Mouse (Mus musculus) limb, embryonic 13.5 days (tissue): ENCODE data around the gene Arhgap24. TPM values are rescaled to one million over a fixed set of nuclear protein-coding genes. Genes with fewer than 3 reads are reported as not detected.

Experiments used
- ATAC-seq: fragments of 200-750 bp; cut with Nextera tagmentation; 2 replicates; pipeline ENCODE4 v1.8.0; 2017; ENCODE audit warnings: low read depth, moderate number of reproducible peaks, moderate TSS enrichment; ENCODE audit not compliant: low FRiP score
- H3K27ac ChIP-seq: fragments of 300-500 bp; sonication (generic); 2 replicates; pipeline ENCODE4 v1.5.1; 2015; ENCODE audit warnings: inconsistent platforms, mild to moderate bottlenecking, moderate library complexity
- H3K27me3 ChIP-seq: fragments of 300-500 bp; sonication (generic); 2 replicates; pipeline ENCODE4 v1.6.1; 2015; ENCODE audit warnings: mild to moderate bottlenecking, inconsistent platforms
- H3K36me3 ChIP-seq: fragments of 300-500 bp; sonication (generic); 2 replicates; pipeline ENCODE4 v1.6.1; 2015; ENCODE audit warnings: inconsistent platforms, mild to moderate bottlenecking, moderate library complexity
- H3K4me1 ChIP-seq: fragments of 300-500 bp; sonication (generic); 2 replicates; pipeline ENCODE4 v1.6.1; 2015; ENCODE audit warnings: inconsistent platforms
- H3K4me2 ChIP-seq: fragments of 300-500 bp; sonication (generic); replicated peaks from 2 replicates; pipeline ENCODE4 v1.6.1; 2015; ENCODE audit warnings: inconsistent platforms, mild to moderate bottlenecking, moderate library complexity
- H3K4me3 ChIP-seq: fragments of 300-500 bp; sonication (generic); 2 replicates; pipeline ENCODE4 v1.5.1; 2015; ENCODE audit warnings: moderate library complexity, mild to moderate bottlenecking, inconsistent platforms
- H3K9ac ChIP-seq: fragments of 300-500 bp; sonication (generic); 2 replicates; pipeline ENCODE4 v1.6.1; 2015; ENCODE audit warnings: mild to moderate bottlenecking, inconsistent platforms
- H3K9me3 ChIP-seq: fragments of 300-500 bp; sonication (generic); 2 replicates; pipeline ENCODE4 v1.6.1; 2016; ENCODE audit warnings: inconsistent platforms
- WGBS: fragments of 180-500 bp; shearing (Covaris S2); methylation state at CpG from one replicate; pipeline ENCODE4 v1.1.7; 2015; 5-methylcytosine and 5-hydroxymethylcytosine counted together
- polyA plus RNA-seq: library from polyadenylated mRNA; unstranded; fragments of >200 nt; fragmentation: Nextera tagmentation; extraction: Ambion mirVana; gene quantifications from 2 replicates; pipeline ENCODE4 v1.2.1, GENCODE M21; 2015

Gene Arhgap24
- polyA plus RNA-seq, 1 experiment from 2014 or later = 21.6 TPM

DNA sequence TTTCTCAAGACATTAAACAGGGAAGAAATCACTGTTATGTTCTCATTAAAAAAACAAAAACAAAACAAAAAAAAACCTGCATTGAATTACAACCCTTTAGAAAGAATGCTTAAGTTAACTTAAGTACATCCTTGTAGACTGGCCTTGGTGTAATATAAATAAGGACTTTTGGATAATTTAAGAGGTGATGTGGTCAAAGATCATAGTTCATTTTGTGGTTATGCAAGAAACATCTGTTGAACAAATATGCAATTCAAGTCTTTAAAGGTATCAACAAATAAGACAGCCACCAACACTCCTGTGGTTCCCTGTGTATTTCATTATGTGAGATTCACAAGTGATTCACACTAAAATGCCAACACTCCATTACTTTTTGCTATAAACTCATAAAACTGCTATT is 247.3 kb downstream of the Arhgap24 start:
- no peak overlapping the region for H3K9ac ChIP-seq
- 0 out of 2 replicates have a peak, but pooled peaks cover 3% of the 10 kb centered on the region for H3K9me3 ChIP-seq
- H3K36me3 ChIP-seq = no peaks in the 10 kb centered on the region
- no peak overlapping the region for H3K4me3 ChIP-seq
- peaks cover 35% of the 10 kb centered on the region for H3K4me1 ChIP-seq
- no peak overlapping the region for H3K4me2 ChIP-seq
- no peak for ATAC-seq
- H3K27me3 ChIP-seq = no peaks in the 10 kb centered on the region
- H3K27ac ChIP-seq = no peak overlapping the region

DNA sequence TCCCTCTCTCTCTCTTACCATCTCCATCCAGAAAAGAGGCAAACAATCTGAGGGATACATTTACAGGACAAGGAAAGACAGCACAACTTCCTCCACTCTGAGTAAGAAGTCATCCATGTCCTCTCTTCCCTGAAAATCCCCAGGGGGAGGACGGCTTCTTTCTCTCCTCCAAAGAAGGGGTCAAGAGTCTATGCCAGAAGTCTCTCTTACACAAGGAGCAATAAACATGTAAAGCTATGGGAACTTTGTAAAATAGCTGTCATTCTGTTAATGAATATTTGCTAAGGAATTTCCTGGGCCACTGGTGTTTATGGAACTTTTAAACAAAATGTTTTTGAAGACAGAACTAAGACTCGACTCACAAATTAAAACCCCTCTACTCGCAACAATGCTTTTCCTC is 248.3 kb downstream of the Arhgap24 start:
- H3K27me3 ChIP-seq = no peaks in the 10 kb centered on the region
- ATAC-seq = no peak
- peaks cover 29% of the 10 kb centered on the region for H3K4me1 ChIP-seq
- H3K4me2 ChIP-seq = no peak overlapping the region
- 0 out of 2 replicates have a peak, but pooled peaks cover 3% of the 10 kb centered on the region for H3K9me3 ChIP-seq
- WGBS = 52% methylated on average over 3 of the region's 3 CpGs
- no peak overlapping the region for H3K27ac ChIP-seq
- H3K4me3 ChIP-seq = no peak overlapping the region
- no peak overlapping the region for H3K9ac ChIP-seq
- no peaks in the 10 kb centered on the region for H3K36me3 ChIP-seq

DNA sequence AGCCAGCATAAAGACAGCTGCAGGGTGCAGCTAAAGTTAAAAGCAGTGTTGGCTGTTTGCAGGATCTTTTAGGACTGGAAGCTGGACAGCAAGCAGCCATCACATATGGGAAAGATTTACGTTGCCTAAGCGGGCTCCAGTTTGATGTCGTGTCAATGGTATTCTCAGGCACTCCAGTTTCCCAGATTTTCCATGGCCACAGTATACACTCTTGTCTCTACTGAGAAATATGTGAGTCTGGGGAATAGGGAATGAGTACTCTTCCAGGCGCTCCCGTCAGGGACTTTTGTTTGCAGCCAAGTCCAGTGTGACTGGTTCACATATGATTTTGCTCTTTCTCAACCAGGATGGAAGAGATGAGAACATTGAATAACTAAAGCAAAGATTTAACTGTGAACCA is 254.9 kb downstream of the Arhgap24 start:
- H3K4me2 ChIP-seq = peak overlapping the region; percentile 27
- no peaks in the 10 kb centered on the region for H3K27me3 ChIP-seq
- no peak overlapping the region for H3K9ac ChIP-seq
- peak; percentile 93 for ATAC-seq
- 26% methylated on average over 5 of the region's 5 CpGs for WGBS
- peaks cover 23% of the 10 kb centered on the region for H3K4me1 ChIP-seq
- no peaks in the 10 kb centered on the region for H3K36me3 ChIP-seq
- no peaks in the 10 kb centered on the region for H3K9me3 ChIP-seq
- no peak overlapping the region for H3K4me3 ChIP-seq
- H3K27ac ChIP-seq = peak overlapping the region; percentile 49; the same call in 1 of the 2 replicates

DNA sequence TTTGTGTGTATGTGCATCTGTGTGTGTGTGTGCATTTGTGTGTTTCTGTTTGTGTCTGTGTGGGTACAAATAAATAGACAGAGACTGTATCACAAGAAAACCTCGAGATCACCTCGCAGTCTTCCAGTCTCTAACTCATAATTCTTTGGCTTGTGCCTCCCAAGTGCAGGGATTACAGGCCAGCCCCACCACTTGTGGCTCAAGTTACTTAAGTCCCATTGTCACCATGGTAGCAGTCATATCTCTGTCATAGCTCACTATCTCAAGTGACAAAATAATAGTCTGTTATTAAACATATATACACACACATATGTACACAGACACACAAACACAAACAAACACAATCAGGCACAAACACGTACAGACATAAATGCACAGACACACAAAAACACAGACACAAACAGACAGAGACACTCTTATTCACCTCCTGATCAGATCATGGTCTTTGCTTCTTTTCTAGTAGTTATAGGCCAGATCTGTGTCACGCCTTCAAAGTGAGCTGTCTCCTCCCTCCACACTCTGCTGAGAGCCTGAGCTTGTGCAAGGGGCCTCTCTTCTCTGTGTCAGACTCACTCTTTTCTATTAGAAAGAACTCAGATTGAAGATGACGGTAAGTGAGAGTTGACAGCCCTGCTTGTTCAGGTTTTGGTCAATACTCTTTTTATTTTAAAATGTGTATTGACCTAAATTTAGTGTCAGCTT is 261.5 kb downstream of the Arhgap24 start:
- H3K27me3 ChIP-seq = peaks cover 5% of the 10 kb centered on the region; the same call in 1 of the 2 replicates
- no peak overlapping the region for H3K4me2 ChIP-seq
- 59% methylated on average over 5 of the region's 5 CpGs for WGBS
- no peaks in the 10 kb centered on the region for H3K36me3 ChIP-seq
- H3K9me3 ChIP-seq = no peaks in the 10 kb centered on the region
- peaks cover 25% of the 10 kb centered on the region for H3K4me1 ChIP-seq
- H3K4me3 ChIP-seq = no peak overlapping the region
- no peak overlapping the region for H3K27ac ChIP-seq
- no peak for ATAC-seq
- H3K9ac ChIP-seq = no peak overlapping the region

DNA sequence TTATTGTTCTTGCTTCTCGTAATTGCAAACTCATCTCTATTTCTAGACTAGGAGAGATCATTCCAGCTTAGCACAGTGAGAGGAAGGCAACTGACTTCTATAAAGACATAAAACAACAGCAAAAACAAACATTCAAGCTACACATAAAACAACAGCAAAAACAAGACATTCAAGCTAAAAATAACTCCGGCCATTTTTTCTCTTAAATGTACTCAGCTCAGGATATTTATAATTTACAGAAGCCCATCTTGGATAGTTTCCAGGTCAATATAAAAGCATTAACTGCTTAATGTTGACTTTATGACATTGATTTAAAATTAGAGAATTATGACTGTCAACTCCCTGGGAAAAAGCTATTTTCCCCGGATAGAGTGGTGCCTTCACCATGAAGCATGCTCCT is 262.2 kb downstream of the Arhgap24 start:
- Histone ChIP-seq H3K9ac (no peak overlapping the region), H3K36me3 (no peaks in the 10 kb centered on the region), H3K4me2 (no peak overlapping the region), H3K4me1 (peaks cover 24% of the 10 kb centered on the region), H3K4me3 (no peak overlapping the region), H3K27ac (no peak overlapping the region), H3K27me3 (peaks cover 12% of the 10 kb centered on the region; the same call in 1 of the 2 replicates), H3K9me3 (no peaks in the 10 kb centered on the region)
- ATAC-seq = no peak
- 62% methylated on average over 3 of the region's 3 CpGs for WGBS

DNA sequence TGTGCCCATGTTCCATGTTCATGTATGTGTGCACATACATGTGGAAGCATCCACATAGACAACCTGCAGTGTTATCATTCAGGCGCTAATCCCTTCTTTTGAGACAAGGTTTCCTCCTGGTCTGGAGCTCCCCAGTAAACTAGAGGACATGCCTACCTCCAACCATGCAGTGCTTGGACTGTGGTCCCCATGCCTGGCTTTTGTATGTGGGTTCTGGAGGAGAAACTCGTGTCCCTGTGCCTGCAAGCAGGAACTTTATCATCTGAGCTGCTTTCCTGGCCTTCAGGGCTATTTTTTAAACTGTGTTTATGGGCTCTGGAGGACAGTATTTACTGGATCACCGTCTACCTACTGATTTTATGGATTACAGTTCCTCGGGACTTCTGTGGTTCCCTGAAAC is 262.9 kb downstream of the Arhgap24 start:
- peak overlapping the region; percentile 6; the same call in 1 of the 2 replicates for H3K27ac ChIP-seq
- H3K4me3 ChIP-seq = no peak overlapping the region
- ATAC-seq = 0 out of 2 replicates have a peak, but pooled peaks have one; percentile 24
- H3K9me3 ChIP-seq = no peaks in the 10 kb centered on the region
- H3K4me2 ChIP-seq = no peak overlapping the region; the same call in 1 of the 2 replicates
- peaks cover 21% of the 10 kb centered on the region for H3K4me1 ChIP-seq
- WGBS = 40% methylated on average over 4 of the region's 4 CpGs
- peaks cover 14% of the 10 kb centered on the region; the same call in 1 of the 2 replicates for H3K27me3 ChIP-seq
- H3K9ac ChIP-seq = no peak overlapping the region
- no peaks in the 10 kb centered on the region for H3K36me3 ChIP-seq

DNA sequence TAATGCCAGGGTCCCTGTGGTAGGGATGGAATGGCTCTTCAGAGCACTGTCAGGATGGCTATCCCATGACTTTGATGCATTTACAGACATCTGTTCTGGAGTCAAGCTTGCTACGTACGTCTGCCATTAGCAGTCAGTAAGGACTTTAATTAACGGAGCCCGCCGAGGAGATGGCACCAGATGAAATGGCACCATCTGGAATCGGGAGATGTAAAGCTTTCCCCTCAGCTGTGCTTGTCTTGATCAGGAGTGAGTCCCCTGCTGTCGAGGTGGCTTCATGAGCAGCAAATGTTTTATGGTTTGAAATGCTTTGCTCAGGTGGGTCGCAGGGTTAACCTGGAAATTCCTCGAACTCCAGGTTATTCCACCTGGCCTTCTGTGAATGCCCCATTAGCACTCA is 267.0 kb downstream of the Arhgap24 start:
- Histone ChIP-seq H3K27ac (no peak overlapping the region), H3K9ac (no peak overlapping the region), H3K4me1 (peaks cover 33% of the 10 kb centered on the region), H3K9me3 (no peaks in the 10 kb centered on the region), H3K4me3 (no peak overlapping the region), H3K27me3 (peaks cover 18% of the 10 kb centered on the region; the same call in 1 of the 2 replicates), H3K4me2 (no peak overlapping the region), H3K36me3 (no peaks in the 10 kb centered on the region)
- ATAC-seq = no peak
- 45% methylated on average over 9 of the region's 9 CpGs for WGBS

DNA sequence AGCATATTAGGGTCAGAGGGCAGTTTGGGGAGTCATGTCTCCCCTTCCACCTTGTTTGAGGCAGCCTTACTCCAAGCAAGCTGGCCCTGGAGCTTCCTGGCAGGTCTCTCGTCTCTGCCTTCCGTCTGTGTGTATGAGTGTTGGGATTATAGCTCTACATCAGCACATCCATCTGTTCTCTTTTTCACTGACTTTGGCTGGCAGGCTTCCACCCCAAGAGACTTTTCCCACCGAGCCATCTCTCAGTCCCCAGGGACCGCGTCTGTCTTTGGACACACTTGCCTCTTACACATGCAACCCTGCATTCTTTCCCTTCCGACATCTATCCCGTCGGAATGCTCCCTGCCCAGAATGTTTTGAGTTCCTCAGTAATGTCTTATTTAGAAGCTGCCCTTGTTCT is 267.8 kb downstream of the Arhgap24 start:
- Histone ChIP-seq H3K36me3 (no peaks in the 10 kb centered on the region), H3K9me3 (no peaks in the 10 kb centered on the region), H3K4me2 (no peak overlapping the region), H3K9ac (no peak overlapping the region), H3K4me1 (peaks cover 25% of the 10 kb centered on the region), H3K27ac (no peak overlapping the region), H3K4me3 (no peak overlapping the region), H3K27me3 (peaks cover 18% of the 10 kb centered on the region; the same call in 1 of the 2 replicates)
- ATAC-seq = no peak
- 58% methylated on average over 8 of the region's 8 CpGs for WGBS

DNA sequence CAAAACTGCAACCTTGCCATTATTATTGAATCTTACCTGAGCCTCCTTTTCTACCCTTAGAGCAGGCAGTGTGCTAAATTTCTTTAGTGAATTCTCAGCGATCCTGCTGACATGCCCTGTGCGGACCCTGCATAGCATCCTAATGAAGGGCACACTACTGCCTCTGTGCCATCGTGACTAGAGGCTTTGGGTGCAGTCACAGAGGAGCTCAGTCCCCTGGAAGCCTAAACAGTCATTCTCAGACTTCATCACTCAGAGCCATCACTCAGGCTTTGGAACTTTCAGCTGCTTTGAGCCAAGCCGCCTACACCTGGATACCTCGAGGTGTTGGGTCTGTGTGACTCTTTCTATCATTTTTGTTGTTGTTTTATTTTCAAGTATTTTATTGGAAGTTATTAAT is 269.5 kb downstream of the Arhgap24 start:
- H3K4me2 ChIP-seq = peak overlapping the region; percentile 33
- no peak for ATAC-seq
- WGBS = 53% methylated on average over 5 of the region's 5 CpGs

DNA sequence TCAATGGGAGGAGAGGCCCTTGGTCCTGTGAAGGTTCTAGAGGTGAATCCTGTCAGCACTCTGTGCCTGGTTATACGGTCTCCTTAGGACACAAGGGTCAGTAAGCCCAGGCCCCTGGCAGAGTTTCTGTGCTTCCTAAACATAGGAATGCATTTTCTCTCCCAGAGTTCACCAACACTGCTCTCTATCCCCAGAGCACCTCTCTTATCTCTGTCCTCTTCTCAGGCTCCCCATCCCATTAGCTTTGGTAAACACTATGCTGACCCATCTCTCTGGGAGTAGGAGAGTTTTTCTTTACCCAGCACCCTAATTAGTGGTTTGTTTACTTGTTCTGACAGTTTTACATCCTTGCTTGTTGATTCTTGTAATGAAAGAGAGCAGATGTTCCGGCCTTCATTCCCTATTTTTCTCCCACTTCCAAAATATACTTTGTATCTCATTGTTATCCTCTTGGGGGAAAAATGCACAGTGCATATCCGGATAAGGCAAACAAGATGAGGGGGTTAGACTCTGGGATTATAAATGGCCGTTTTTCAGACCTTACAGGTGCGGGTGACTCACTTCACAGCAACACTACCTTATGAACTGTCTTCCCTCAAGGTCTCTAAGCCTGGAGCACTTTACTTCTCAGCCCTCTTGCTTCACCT is 270.6 kb downstream of the Arhgap24 start:
- no peak overlapping the region for H3K9ac ChIP-seq
- H3K36me3 ChIP-seq = no peaks in the 10 kb centered on the region
- peaks cover 18% of the 10 kb centered on the region; the same call in 1 of the 2 replicates for H3K27me3 ChIP-seq
- peaks cover 16% of the 10 kb centered on the region for H3K4me1 ChIP-seq
- H3K9me3 ChIP-seq = no peaks in the 10 kb centered on the region
- H3K4me2 ChIP-seq = no peak overlapping the region
- no peak overlapping the region for H3K4me3 ChIP-seq
- no peak overlapping the region for H3K27ac ChIP-seq
- ATAC-seq = no peak
- WGBS = 29% methylated on average over 5 of the region's 5 CpGs

More for the DNA sequence above, 269.5 kb downstream of the Arhgap24 start:
- peaks cover 16% of the 10 kb centered on the region for H3K4me1 ChIP-seq
- no peaks in the 10 kb centered on the region for H3K9me3 ChIP-seq
- H3K4me3 ChIP-seq = no peak overlapping the region
- H3K9ac ChIP-seq = no peak overlapping the region
- no peaks in the 10 kb centered on the region for H3K36me3 ChIP-seq
- peaks cover 18% of the 10 kb centered on the region; the same call in 1 of the 2 replicates for H3K27me3 ChIP-seq
- no peak overlapping the region for H3K27ac ChIP-seq

DNA sequence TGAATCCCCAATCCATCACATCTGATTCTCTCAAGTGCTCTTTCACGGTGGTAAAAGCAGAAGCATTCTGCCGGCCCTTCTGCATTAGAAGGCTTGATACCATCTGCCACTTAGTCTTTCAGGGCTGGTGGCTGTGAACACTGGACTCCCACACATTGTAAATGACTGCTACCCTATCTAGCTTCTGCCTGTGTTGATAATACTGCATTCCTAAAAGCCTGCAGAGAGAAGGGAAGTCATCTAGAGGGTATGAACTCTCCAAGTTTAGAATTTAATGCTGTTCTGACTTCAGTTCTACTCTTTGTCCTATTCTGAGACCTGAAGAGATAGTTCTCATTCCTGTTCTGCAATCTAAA is 271.1 kb downstream of the Arhgap24 start:
- no peak for ATAC-seq
- Histone ChIP-seq H3K4me3 (no peak overlapping the region), H3K9ac (no peak overlapping the region), H3K27ac (no peak overlapping the region), H3K27me3 (peaks cover 15% of the 10 kb centered on the region; the same call in 1 of the 2 replicates), H3K36me3 (no peaks in the 10 kb centered on the region), H3K4me1 (peaks cover 16% of the 10 kb centered on the region), H3K9me3 (no peaks in the 10 kb centered on the region), H3K4me2 (no peak overlapping the region)
- WGBS = 3% methylated on average over 2 of the region's 2 CpGs

DNA sequence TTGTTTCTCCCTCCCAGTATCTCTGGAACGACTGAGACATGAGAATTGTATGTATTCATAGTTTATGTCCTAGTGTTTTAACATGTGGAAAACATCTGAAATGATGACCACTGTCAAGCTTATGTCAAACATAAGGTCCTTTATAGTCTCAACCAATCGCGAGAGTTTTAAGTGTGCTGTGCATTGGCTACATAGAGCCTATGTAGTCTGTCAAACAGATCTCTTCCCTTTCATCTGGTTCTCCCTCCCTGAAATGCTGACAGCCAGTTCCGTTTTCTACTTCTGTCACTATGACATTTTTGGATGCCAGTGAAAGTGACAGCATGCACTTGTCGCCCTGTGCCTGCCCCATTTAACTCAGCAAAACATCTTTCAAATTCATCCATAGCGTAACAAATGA is 275.8 kb downstream of the Arhgap24 start:
- Histone ChIP-seq H3K36me3 (no peaks in the 10 kb centered on the region), H3K4me3 (no peak overlapping the region), H3K4me2 (no peak overlapping the region), H3K27me3 (no peaks in the 10 kb centered on the region), H3K9me3 (no peaks in the 10 kb centered on the region), H3K4me1 (peaks cover 4% of the 10 kb centered on the region; the same call in 1 of the 2 replicates), H3K9ac (no peak overlapping the region), H3K27ac (no peak overlapping the region)
- WGBS = 83% methylated on average over 6 of the region's 6 CpGs
- no peak for ATAC-seq
